Mouse (Mus musculus) neural tube, embryonic 14.5 days (tissue): Measurements from ENCODE around the gene Gpank1. TPM values are rescaled to one million over a fixed set of nuclear protein-coding genes. Genes with fewer than 3 reads are reported as not detected.

Experiments
- ATAC-seq: fragments of 200-750 bp; cut with Nextera tagmentation; 2 replicates; pipeline ENCODE4 v1.8.0; 2017; ENCODE audit warnings: low read depth, mild to moderate bottlenecking, moderate TSS enrichment, moderate library complexity
- H3K27ac ChIP-seq: fragments of 300-500 bp; sonication (generic); 2 replicates; pipeline ENCODE4 v1.5.1; 2014; ENCODE audit warnings: low read depth, mild to moderate bottlenecking, control low read depth, low read length, moderate library complexity, mixed read lengths
- H3K27me3 ChIP-seq: fragments of 300-500 bp; sonication (generic); 2 replicates; pipeline ENCODE4 v1.6.1; 2014; ENCODE audit warnings: low read length; ENCODE audit not compliant: control insufficient read depth, insufficient read depth
- H3K36me3 ChIP-seq: fragments of 300-500 bp; sonication (generic); 2 replicates; pipeline ENCODE4 v1.6.1; 2014; ENCODE audit warnings: low read length, mixed read lengths; ENCODE audit not compliant: control insufficient read depth, insufficient read depth
- H3K4me1 ChIP-seq: fragments of 300-500 bp; sonication (generic); 2 replicates; pipeline ENCODE4 v1.6.1; 2014; ENCODE audit warnings: low read length; ENCODE audit not compliant: control insufficient read depth, insufficient read depth
- H3K4me2 ChIP-seq: fragments of 300-500 bp; sonication (generic); 2 replicates; pipeline ENCODE4 v1.6.1; 2014; ENCODE audit warnings: mild to moderate bottlenecking, low read depth, low read length, control low read depth
- H3K4me3 ChIP-seq: fragments of 300-500 bp; sonication (generic); 2 replicates; pipeline ENCODE4 v1.5.1; 2014; ENCODE audit warnings: low read depth, low read length, control low read depth, mixed read lengths
- H3K9ac ChIP-seq: fragments of 300-500 bp; sonication (generic); replicated peaks from 2 replicates; pipeline ENCODE4 v1.6.1; 2014; ENCODE audit warnings: low read depth, mild to moderate bottlenecking, control low read depth, low read length, mixed read lengths
- H3K9me3 ChIP-seq: fragments of 300-500 bp; sonication (generic); 2 replicates; pipeline ENCODE4 v1.6.1; 2016; ENCODE audit warnings: low read length; ENCODE audit not compliant: control insufficient read depth
- WGBS: fragments of 180-500 bp; shearing (Covaris S2); extraction: QIAGEN DNeasy Blood & Tissue Kit; methylation state at CpG from one replicate; pipeline ENCODE4 v1.1.7; 2014; 5-methylcytosine and 5-hydroxymethylcytosine counted together
- polyA plus RNA-seq: library from polyadenylated mRNA; unstranded; fragments of >200 nt; fragmentation: Nextera tagmentation; extraction: Ambion mirVana; gene quantifications from 2 replicates; pipeline ENCODE4 v1.2.1, GENCODE M21; 2014

Gpank1 gene
- polyA plus RNA-seq, 1 experiment from 2014 or later, result 22.2 TPM

GRCm38 (mm10) chr17:35165451-35166155 is 44.3 kb downstream of the Gpank1 start:
- peak overlapping the region; percentile 71 for H3K4me2 ChIP-seq
- H3K27me3 ChIP-seq, result no peaks in the 10 kb centered on the region
- peak overlapping the region; percentile 54 for H3K9ac ChIP-seq
- H3K4me3 ChIP-seq, result peak overlapping the region; percentile 89
- 23% methylated on average over 12 of the region's 12 CpGs for WGBS
- peak overlapping the region; percentile 88 for H3K27ac ChIP-seq
- H3K36me3 ChIP-seq, result peaks cover 14% of the 10 kb centered on the region; the same call in 1 of the 2 replicates
- peaks cover 26% of the 10 kb centered on the region for H3K4me1 ChIP-seq
- ATAC-seq, result peak; percentile 83
- H3K9me3 ChIP-seq, result no peaks in the 10 kb centered on the region

DNA sequence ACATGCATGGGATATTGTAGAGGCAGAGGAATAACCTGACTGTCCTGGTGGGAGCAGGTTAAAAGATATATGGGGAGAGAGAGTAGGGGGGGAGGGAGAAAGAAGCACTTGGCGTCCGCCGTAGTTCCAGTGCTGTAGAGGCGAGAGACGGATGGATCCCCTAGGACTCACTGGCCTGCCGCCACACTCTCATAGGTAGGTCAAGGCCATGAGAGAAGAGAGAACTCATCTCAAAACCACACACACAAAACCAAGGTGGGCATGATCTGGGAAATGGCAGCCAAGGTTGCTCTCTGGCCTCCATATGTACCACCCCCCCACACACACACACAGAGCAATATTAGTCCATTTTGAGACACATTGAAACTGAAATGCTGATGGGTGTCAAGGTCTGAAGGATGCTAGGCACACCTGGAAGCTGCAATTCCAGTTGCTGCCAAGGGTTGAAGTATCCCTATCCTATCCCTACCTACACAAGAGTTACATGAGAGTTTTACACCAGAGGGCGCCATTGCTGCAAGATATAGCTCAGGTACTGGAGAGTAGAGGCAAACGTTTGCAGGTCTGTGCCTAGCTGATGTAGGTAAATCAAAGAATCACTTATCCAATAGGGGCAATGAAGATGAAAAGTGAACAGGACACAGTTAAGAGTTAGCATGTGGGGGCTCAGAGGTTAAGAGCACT is 45.2 kb downstream of the Gpank1 start:
- Histone ChIP-seq H3K4me2 (peak overlapping the region; percentile 71), H3K4me1 (peaks cover 26% of the 10 kb centered on the region), H3K27me3 (no peaks in the 10 kb centered on the region), H3K36me3 (peaks cover 5% of the 10 kb centered on the region; the same call in 1 of the 2 replicates), H3K4me3 (peak overlapping the region; percentile 89; the same call in 1 of the 2 replicates), H3K9ac (peak overlapping the region; percentile 54), H3K27ac (peak overlapping the region; percentile 88), H3K9me3 (no peaks in the 10 kb centered on the region)
- ATAC-seq, result peak; percentile 6; the same call in 1 of the 2 replicates
- WGBS, result 48% methylated on average over 8 of the region's 8 CpGs

- no peaks in the 10 kb centered on the region for H3K9me3 ChIP-seq
- no peak overlapping the region for H3K27ac ChIP-seq
- H3K9ac ChIP-seq, result no peak overlapping the region
- H3K27me3 ChIP-seq, result no peaks in the 10 kb centered on the region
- peaks cover 14% of the 10 kb centered on the region for H3K4me1 ChIP-seq
- no peak overlapping the region for H3K4me3 ChIP-seq
- H3K4me2 ChIP-seq, result no peak overlapping the region
- WGBS, result 88% methylated on average over 7 of the region's 7 CpGs
- no peak for ATAC-seq
- no peaks in the 10 kb centered on the region for H3K36me3 ChIP-seq
Measured at GRCm38 (mm10) chr17:35167794-35168193, 46.5 kb downstream of the Gpank1 start.

GRCm38 (mm10) chr17:35168541-35169207 is 47.4 kb downstream of the Gpank1 start:
- H3K9ac ChIP-seq, result no peak overlapping the region
- peaks cover 9% of the 10 kb centered on the region; the same call in 1 of the 2 replicates for H3K4me1 ChIP-seq
- H3K27ac ChIP-seq, result no peak overlapping the region
- H3K27me3 ChIP-seq, result no peaks in the 10 kb centered on the region
- WGBS, result 25% methylated on average over 4 of the region's 4 CpGs
- ATAC-seq, result no peak
- H3K4me3 ChIP-seq, result no peak overlapping the region
- no peaks in the 10 kb centered on the region for H3K9me3 ChIP-seq
- H3K4me2 ChIP-seq, result no peak overlapping the region
- H3K36me3 ChIP-seq, result no peaks in the 10 kb centered on the region

DNA sequence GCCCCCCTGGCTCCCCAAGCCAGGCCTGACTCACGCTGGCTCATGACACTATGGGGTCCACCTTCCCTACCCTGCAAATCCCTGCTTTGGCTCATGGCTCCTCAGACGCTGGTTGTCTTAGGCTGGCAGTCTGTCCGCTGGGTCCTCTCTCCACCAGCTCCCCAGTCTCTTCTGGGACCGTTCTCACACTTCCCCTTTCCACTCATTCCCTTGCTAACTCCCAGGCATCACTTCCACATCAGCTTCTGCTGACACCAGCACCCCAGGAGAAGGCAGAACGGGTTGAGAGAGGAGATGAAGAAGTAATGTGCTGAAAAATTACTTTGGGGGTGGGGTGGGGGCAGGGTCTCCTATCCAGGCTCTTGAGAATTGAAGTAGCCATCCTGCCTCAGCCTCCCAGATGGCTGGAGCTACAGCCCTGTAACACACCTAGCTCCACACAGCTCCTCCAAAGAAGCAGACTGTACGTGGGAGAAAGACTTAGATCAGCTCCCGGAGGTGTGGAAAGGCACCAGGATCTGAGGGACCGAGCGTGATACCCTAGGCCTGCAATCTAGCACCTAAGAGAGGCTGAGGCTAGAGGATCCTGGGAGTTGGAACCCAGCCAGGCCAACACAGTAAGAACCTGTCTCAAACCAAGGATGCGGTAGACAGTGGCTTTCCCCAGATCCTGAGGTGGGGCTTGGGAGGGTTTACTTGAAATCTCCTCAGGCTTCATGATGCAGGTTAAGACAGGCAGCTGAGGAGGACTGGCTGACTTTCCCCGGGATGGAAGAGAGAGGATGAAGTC is 51.4 kb downstream of the Gpank1 start:
- Histone ChIP-seq H3K9me3 (no peaks in the 10 kb centered on the region; the same call in 1 of the 2 replicates), H3K4me2 (no peak overlapping the region), H3K4me3 (no peak overlapping the region), H3K27ac (no peak overlapping the region), H3K27me3 (no peaks in the 10 kb centered on the region), H3K36me3 (no peaks in the 10 kb centered on the region), H3K4me1 (no peaks in the 10 kb centered on the region), H3K9ac (no peak overlapping the region)
- ATAC-seq, result no peak
- WGBS, result 74% methylated on average over 11 of the region's 11 CpGs

DNA sequence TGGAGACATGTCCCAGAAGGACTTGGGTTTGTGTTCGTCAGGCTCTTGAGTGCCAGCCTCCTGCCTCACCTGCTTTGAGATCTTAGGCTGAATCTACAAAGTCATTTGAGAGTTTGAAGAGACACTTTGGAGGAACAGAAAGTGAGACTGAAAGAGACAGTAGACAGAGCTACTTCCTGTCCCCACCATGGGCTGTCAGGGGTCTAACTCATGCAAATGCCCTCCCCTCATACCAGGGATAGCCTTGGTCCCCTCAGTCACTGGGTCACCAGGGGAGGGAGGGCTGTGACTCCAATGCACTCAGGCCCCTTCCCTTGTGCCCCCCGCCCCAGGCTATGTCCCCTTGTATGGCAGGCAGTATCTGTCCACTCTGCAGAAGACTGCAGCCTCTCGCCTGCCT is 52.1 kb downstream of the Gpank1 start:
- no peak overlapping the region for H3K9ac ChIP-seq

More for the DNA sequence above, 52.1 kb downstream of the Gpank1 start:
- Histone ChIP-seq H3K4me3 (no peak overlapping the region), H3K27me3 (no peaks in the 10 kb centered on the region), H3K4me1 (no peaks in the 10 kb centered on the region), H3K9me3 (no peaks in the 10 kb centered on the region; the same call in 1 of the 2 replicates), H3K27ac (no peak overlapping the region), H3K4me2 (no peak overlapping the region), H3K36me3 (no peaks in the 10 kb centered on the region)
- no peak for ATAC-seq
- WGBS, result 80% methylated on average over 3 of the region's 3 CpGs

Other genes with a start within 250 kb of the Gpank1 start
- gene Zbtb12, start 242.0 kb upstream of the Gpank1 start, polyA plus RNA-seq, result 2.2 and 2.3 TPM in 2 replicates
- not detected in 2 replicates for gene Gm20547, start 239.4 kb upstream of the Gpank1 start, polyA plus RNA-seq
- gene C2, start 223.2 kb upstream of the Gpank1 start, polyA plus RNA-seq, result 1.5 and 2.1 TPM in 2 replicates
- gene Ehmt2, start 223.0 kb upstream of the Gpank1 start, polyA plus RNA-seq, result 78.1 and 86.8 TPM in 2 replicates
- not detected in 2 replicates for gene Slc44a4, start 207.0 kb upstream of the Gpank1 start, polyA plus RNA-seq
- gene Neu1, start 190.2 kb upstream of the Gpank1 start, polyA plus RNA-seq, result 27.4 and 30.1 TPM in 2 replicates
- gene Hspa1b, start 162.2 kb upstream of the Gpank1 start, polyA plus RNA-seq, result 0.27 and 0.35 TPM in 2 replicates
- gene Gm20481, start 151.5 kb upstream of the Gpank1 start, polyA plus RNA-seq, result not detected in 2 replicates
- 7.0 and 7.6 TPM in 2 replicates for gene Hspa1a, start 149.3 kb upstream of the Gpank1 start, polyA plus RNA-seq
- 1.6 and 2.8 TPM in 2 replicates for gene Hspa1l, start 148.8 kb upstream of the Gpank1 start, polyA plus RNA-seq
- 89.1 and 89.5 TPM in 2 replicates for gene Lsm2, start 139.6 kb upstream of the Gpank1 start, polyA plus RNA-seq
- 51.4 and 56.9 TPM in 2 replicates for gene Vars, start 120.5 kb upstream of the Gpank1 start, polyA plus RNA-seq
- 0.11 and 0.15 TPM in 2 replicates for gene Vwa7, start 104.9 kb upstream of the Gpank1 start, polyA plus RNA-seq
- gene Sapcd1, start 93.4 kb upstream of the Gpank1 start, polyA plus RNA-seq, result 2.1 and 2.2 TPM in 2 replicates
- gene Msh5, start 74.7 kb upstream of the Gpank1 start, polyA plus RNA-seq, result 1.9 and 2.2 TPM in 2 replicates
- 13.3 and 37.0 TPM in 2 replicates for gene Clic1, start 71.5 kb upstream of the Gpank1 start, polyA plus RNA-seq
- 269 and 303 TPM in 2 replicates for gene Ddah2, start 62.4 kb upstream of the Gpank1 start, polyA plus RNA-seq
- gene Ly6g6c, start 56.1 kb upstream of the Gpank1 start, polyA plus RNA-seq, result not detected in 2 replicates
- 0.12 and 0.15 TPM in 2 replicates for gene Mpig6b, start 55.3 kb upstream of the Gpank1 start, polyA plus RNA-seq
- gene Ly6g6e, start 44.6 kb upstream of the Gpank1 start, polyA plus RNA-seq, result 0.46 and 0.66 TPM in 2 replicates
- gene Ly6g6d, start 43.4 kb upstream of the Gpank1 start, polyA plus RNA-seq, result 0.84 and 1.8 TPM in 2 replicates
- gene Ly6g6f, start 35.8 kb upstream of the Gpank1 start, polyA plus RNA-seq, result 0.23 TPM in 1 of 2 replicates, not detected in the other
- 82.3 and 92.5 TPM in 2 replicates for gene Abhd16a, start 32.2 kb upstream of the Gpank1 start, polyA plus RNA-seq
- gene Ly6g5c, start 13.2 kb upstream of the Gpank1 start, polyA plus RNA-seq, result not detected in 2 replicates
- gene Ly6g5b, start 6.0 kb upstream of the Gpank1 start, polyA plus RNA-seq, result 0.52 and 0.92 TPM in 2 replicates
- gene Csnk2b, start 598 bp downstream of the Gpank1 start, polyA plus RNA-seq, result 361 and 363 TPM in 2 replicates
- gene D17H6S53E, start 4.9 kb downstream of the Gpank1 start, polyA plus RNA-seq, result 8.1 and 9.7 TPM in 2 replicates
- gene Apom, start 10.6 kb downstream of the Gpank1 start, polyA plus RNA-seq, result 0.75 and 0.89 TPM in 2 replicates
- gene Bag6, start 13.7 kb downstream of the Gpank1 start, polyA plus RNA-seq, result 88.3 and 102 TPM in 2 replicates
- 181 and 195 TPM in 2 replicates for gene Prrc2a, start 43.4 kb downstream of the Gpank1 start, polyA plus RNA-seq
- 6.7 and 10.7 TPM in 2 replicates for gene Aif1, start 54.6 kb downstream of the Gpank1 start, polyA plus RNA-seq
- 3.7 and 8.8 TPM in 2 replicates for gene Lst1, start 67.0 kb downstream of the Gpank1 start, polyA plus RNA-seq
- gene Ltb, start 73.0 kb downstream of the Gpank1 start, polyA plus RNA-seq, result 0.31 and 0.62 TPM in 2 replicates
- not detected in 2 replicates for gene Tnf, start 80.6 kb downstream of the Gpank1 start, polyA plus RNA-seq
- gene Lta, start 83.9 kb downstream of the Gpank1 start, polyA plus RNA-seq, result 0.24 and 0.26 TPM in 2 replicates
- 0.44 TPM in 1 of 2 replicates, not detected in the other for gene Gm16181, start 99.4 kb downstream of the Gpank1 start, polyA plus RNA-seq
- gene Atp6v1g2, start 112.2 kb downstream of the Gpank1 start, polyA plus RNA-seq, result 118 and 154 TPM in 2 replicates
- gene Nfkbil1, start 114.3 kb downstream of the Gpank1 start, polyA plus RNA-seq, result 3.4 and 4.3 TPM in 2 replicates
- gene Ddx39b, start 120.3 kb downstream of the Gpank1 start, polyA plus RNA-seq, result 373 and 383 TPM in 2 replicates
- 99.9 and 111 TPM in 2 replicates for gene H2-D1, start 141.3 kb downstream of the Gpank1 start, polyA plus RNA-seq
- 0.48 TPM in 1 of 2 replicates, not detected in the other for gene H2-Q1, start 198.9 kb downstream of the Gpank1 start, polyA plus RNA-seq
- gene H2-Q2, start 220.8 kb downstream of the Gpank1 start, polyA plus RNA-seq, result 1.4 and 2.9 TPM in 2 replicates